Mouse (Mus musculus) hindbrain, embryonic 14.5 days (tissue): ENCODE measurements at regions not wholly inside any gene's neighbourhood (a gene's known extent, or its start where the extent isn't known, plus 50 kb on each side); places are given as distances from the start of the nearest gene placed in this dataset.
"Not testable (repeated sequence)": the region's sequence is repeated elsewhere in the genome, so short reads cannot be mapped to it uniquely, and the experiment has no call there.

Source experiments
- ATAC-seq: fragments of 200-750 bp; cut with Nextera tagmentation; 2 replicates; pipeline ENCODE4 v1.8.0; 2017; ENCODE audit warnings: moderate number of reproducible peaks, mild to moderate bottlenecking, moderate TSS enrichment, moderate library complexity; ENCODE audit not compliant: low FRiP score
- DNase-seq: peaks from one replicate; pipeline ENCODE4 v3.0.0-alpha.2; 2015; ENCODE audit warnings: low spot score
- H3K27ac ChIP-seq: fragments of 300-500 bp; sonication (generic); 2 replicates; pipeline ENCODE4 v1.5.1; 2014; ENCODE audit warnings: mild to moderate bottlenecking, moderate library complexity
- H3K27me3 ChIP-seq: fragments of 300-500 bp; sonication (generic); 2 replicates; pipeline ENCODE4 v1.6.1; 2014; ENCODE audit warnings: mild to moderate bottlenecking, low read length, mixed read lengths; ENCODE audit not compliant: control insufficient read depth, insufficient read depth
- H3K36me3 ChIP-seq: fragments of 300-500 bp; sonication (generic); replicated peaks from 2 replicates; pipeline ENCODE4 v1.6.1; 2014; ENCODE audit not compliant: control insufficient read depth, insufficient read depth
- H3K4me1 ChIP-seq: fragments of 300-500 bp; sonication (generic); replicated peaks from 2 replicates; pipeline ENCODE4 v1.6.1; 2014; ENCODE audit warnings: antibody characterized with exemption, low read length, mixed read lengths; ENCODE audit not compliant: control insufficient read depth, insufficient read depth
- H3K4me2 ChIP-seq: fragments of 300-500 bp; sonication (generic); replicated peaks from 2 replicates; pipeline ENCODE4 v1.6.1; 2014; ENCODE audit warnings: mild to moderate bottlenecking, moderate library complexity
- H3K4me3 ChIP-seq: fragments of 300-500 bp; sonication (generic); replicated peaks from 2 replicates; pipeline ENCODE4 v1.5.1; 2014; ENCODE audit warnings: mild to moderate bottlenecking, low read length
- H3K9ac ChIP-seq: fragments of 300-500 bp; sonication (generic); 2 replicates; pipeline ENCODE4 v1.6.1; 2014
- H3K9me3 ChIP-seq: fragments of 300-500 bp; sonication (generic); 2 replicates; pipeline ENCODE4 v1.6.1; 2016; ENCODE audit warnings: low read length; ENCODE audit not compliant: control insufficient read depth
- WGBS: fragments of 180-500 bp; shearing (Covaris S2); extraction: QIAGEN DNeasy Blood & Tissue Kit; methylation state at CpG from one replicate; pipeline ENCODE4 v1.1.7; 2014; 5-methylcytosine and 5-hydroxymethylcytosine counted together

- H3K4me3 ChIP-seq, H3K4me2 ChIP-seq, H3K9ac ChIP-seq, ATAC-seq, DNase-seq, H3K27ac ChIP-seq, H3K9me3 ChIP-seq, H3K27me3 ChIP-seq, H3K4me1 ChIP-seq, H3K36me3 ChIP-seq: not testable (repeated sequence)
- WGBS, result 77% methylated on average over 1 of the region's 1 CpGs
Measured at GRCm38 (mm10) chr10:38704762-38705130, 116.8 kb downstream of the Rfpl4b start.

- no peak overlapping the region for H3K9ac ChIP-seq
- H3K27ac ChIP-seq, result no peak overlapping the region
- H3K4me2 ChIP-seq, result no peak overlapping the region
- H3K27me3 ChIP-seq, result no peaks in the 10 kb centered on the region
- no peaks in the 10 kb centered on the region for H3K4me1 ChIP-seq
- H3K4me3 ChIP-seq, result no peak overlapping the region
- WGBS, result 82% methylated on average over 4 of the region's 4 CpGs
- no peak for ATAC-seq
- no peak for DNase-seq
- no peaks in the 10 kb centered on the region for H3K36me3 ChIP-seq
- H3K9me3 ChIP-seq, result no peaks in the 10 kb centered on the region
Measured at GRCm38 (mm10) chr10:38703954-38704761, 117.4 kb downstream of the Rfpl4b start.

- Histone ChIP-seq H3K4me3 (no peak overlapping the region), H3K4me2 (no peak overlapping the region), H3K9me3 (no peaks in the 10 kb centered on the region), H3K27me3 (no peaks in the 10 kb centered on the region), H3K27ac (no peak overlapping the region), H3K36me3 (no peaks in the 10 kb centered on the region), H3K9ac (no peak overlapping the region), H3K4me1 (no peaks in the 10 kb centered on the region)
- ATAC-seq, result no peak
- DNase-seq, result no peak
- 83% methylated on average over 2 of the region's 2 CpGs for WGBS
Measured at GRCm38 (mm10) chr10:38677453-38677852, 144.1 kb downstream of the Rfpl4b start.

- H3K36me3 ChIP-seq, result no peaks in the 10 kb centered on the region
- H3K27me3 ChIP-seq, result no peaks in the 10 kb centered on the region
- H3K9ac ChIP-seq, result no peak overlapping the region
- H3K4me1 ChIP-seq, result no peaks in the 10 kb centered on the region
- ATAC-seq (no peak), DNase-seq (no peak)
- H3K27ac ChIP-seq, result no peak overlapping the region
- no peak overlapping the region for H3K4me2 ChIP-seq
- no peaks in the 10 kb centered on the region for H3K9me3 ChIP-seq
- no peak overlapping the region for H3K4me3 ChIP-seq
Measured at GRCm38 (mm10) chr10:38668610-38669009, 153.0 kb downstream of the Rfpl4b start.

- no peak overlapping the region for H3K9ac ChIP-seq
- H3K9me3 ChIP-seq, result no peaks in the 10 kb centered on the region
- H3K4me1 ChIP-seq, result no peaks in the 10 kb centered on the region
- no peak for ATAC-seq
- DNase-seq, result no peak
- H3K4me2 ChIP-seq, result no peak overlapping the region
- H3K27ac ChIP-seq, result no peak overlapping the region
- H3K27me3 ChIP-seq, result no peaks in the 10 kb centered on the region
- no peaks in the 10 kb centered on the region for H3K36me3 ChIP-seq
- no peak overlapping the region for H3K4me3 ChIP-seq
Measured at GRCm38 (mm10) chr10:38667841-38668240, 153.7 kb downstream of the Rfpl4b start.

DNA sequence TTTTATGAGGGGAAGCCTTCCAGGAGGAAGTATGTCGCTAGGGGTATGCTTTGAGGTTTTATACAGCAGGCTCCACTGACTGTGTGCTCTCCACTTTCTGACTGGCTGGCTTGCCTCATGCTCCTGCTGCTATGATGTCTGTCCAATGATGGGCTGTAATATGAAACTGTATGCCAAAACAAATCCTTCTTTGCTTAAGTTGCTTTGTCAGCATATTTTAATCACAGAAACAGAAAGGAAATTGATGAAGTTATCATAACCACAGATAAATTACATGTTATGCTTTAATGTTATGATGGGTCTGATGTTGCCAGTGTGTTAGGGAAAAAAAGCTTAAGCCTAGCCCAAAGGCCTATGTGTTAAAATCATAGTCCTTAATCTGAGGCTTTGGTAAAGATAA is 185.9 kb downstream of the Rfpl4b start:
- Histone ChIP-seq H3K9ac (no peak overlapping the region), H3K4me3 (no peak overlapping the region), H3K36me3 (no peaks in the 10 kb centered on the region), H3K4me1 (no peaks in the 10 kb centered on the region), H3K4me2 (no peak overlapping the region), H3K27ac (no peak overlapping the region), H3K27me3 (no peaks in the 10 kb centered on the region), H3K9me3 (no peaks in the 10 kb centered on the region)
- no peak for ATAC-seq
- WGBS, result 63% methylated on average over 1 of the region's 1 CpGs
- DNase-seq, result no peak

DNA sequence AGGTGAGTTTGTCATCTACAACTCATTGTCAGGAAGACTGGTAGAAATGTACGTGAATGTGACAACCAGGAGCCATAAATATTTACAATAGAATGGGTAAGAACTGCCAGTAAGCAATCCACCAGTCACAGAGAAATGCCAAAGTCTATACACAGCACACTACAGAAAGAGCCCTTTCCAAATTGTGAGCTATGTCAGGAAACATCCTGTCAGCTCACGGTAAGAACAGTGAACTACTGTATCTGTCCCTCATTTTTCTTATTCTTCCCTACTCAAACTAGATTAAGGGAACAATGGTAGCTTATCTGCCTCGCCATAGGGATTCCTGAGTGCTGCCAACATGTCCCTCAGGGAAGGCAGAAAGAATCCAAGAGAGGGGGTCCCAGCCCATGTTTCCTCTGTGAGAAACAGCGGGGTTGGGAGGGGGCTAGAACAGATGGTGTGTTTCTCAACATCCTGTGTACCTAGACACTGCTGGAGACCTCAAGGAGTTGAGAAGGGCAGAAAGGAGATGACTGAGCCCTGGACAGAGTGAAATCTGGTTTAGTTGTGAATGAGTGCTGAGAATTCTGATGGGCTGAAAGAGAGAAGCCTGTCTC is 191.6 kb downstream of the Rfpl4b start:
- no peaks in the 10 kb centered on the region for H3K27me3 ChIP-seq
- ATAC-seq (peak; percentile 61; the same call in 1 of the 2 replicates), DNase-seq (no peak)
- no peaks in the 10 kb centered on the region for H3K4me1 ChIP-seq
- no peak overlapping the region for H3K4me2 ChIP-seq
- no peak overlapping the region for H3K9ac ChIP-seq
- H3K4me3 ChIP-seq, result no peak overlapping the region
- no peaks in the 10 kb centered on the region for H3K9me3 ChIP-seq
- H3K27ac ChIP-seq, result no peak overlapping the region
- WGBS, result 63% methylated on average over 4 of the region's 4 CpGs
- no peaks in the 10 kb centered on the region for H3K36me3 ChIP-seq

DNA sequence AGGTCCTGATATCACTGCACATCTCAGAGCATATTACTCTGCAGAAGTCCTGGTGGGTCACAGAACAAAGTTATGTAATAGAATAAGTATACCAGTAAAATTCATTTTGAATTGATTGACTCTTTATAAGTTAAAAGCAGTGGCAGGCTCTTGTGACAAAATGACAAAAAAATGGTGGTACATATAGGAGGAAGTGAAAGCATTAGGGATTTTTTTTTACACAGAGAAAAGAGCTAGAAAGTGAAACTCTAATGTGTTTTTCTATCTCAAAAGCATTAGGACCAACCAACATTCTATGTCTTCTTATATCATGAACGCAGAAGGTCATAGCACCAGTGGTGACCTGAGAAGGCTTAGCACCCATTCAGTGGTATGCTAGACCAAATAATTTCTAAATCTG is 198.2 kb downstream of the Rfpl4b start:
- Histone ChIP-seq H3K27ac (no peak overlapping the region), H3K4me3 (no peak overlapping the region), H3K4me2 (no peak overlapping the region), H3K27me3 (no peaks in the 10 kb centered on the region), H3K36me3 (no peaks in the 10 kb centered on the region), H3K9me3 (no peaks in the 10 kb centered on the region), H3K9ac (no peak overlapping the region), H3K4me1 (no peaks in the 10 kb centered on the region)
- DNase-seq, result no peak
- no peak for ATAC-seq
- WGBS, result 92% methylated on average over 1 of the region's 1 CpGs

GRCm38 (mm10) chr10:38609606-38610510 is 211.7 kb downstream of the Rfpl4b start:
- Histone ChIP-seq H3K4me1 (no peaks in the 10 kb centered on the region), H3K27ac (no peak overlapping the region), H3K36me3 (no peaks in the 10 kb centered on the region), H3K4me2 (no peak overlapping the region), H3K9ac (no peak overlapping the region), H3K9me3 (no peaks in the 10 kb centered on the region), H3K4me3 (no peak overlapping the region), H3K27me3 (no peaks in the 10 kb centered on the region)
- DNase-seq (no peak), ATAC-seq (no peak)
- WGBS, result 77% methylated on average over 5 of the region's 5 CpGs
